Mouse (Mus musculus) liver, embryonic 13.5 days (tissue): ENCODE measurements around the gene Pif1. TPM values are rescaled to one million over a fixed set of nuclear protein-coding genes. Genes with fewer than 3 reads are reported as not detected.

Experiments
- ATAC-seq: fragments of 200-750 bp; cut with Nextera tagmentation; 2 replicates; pipeline ENCODE4 v1.8.0; 2017; ENCODE audit warnings: low read depth, mild to moderate bottlenecking, moderate number of reproducible peaks, moderate library complexity
- DNase-seq: peaks from one replicate; pipeline ENCODE4 v3.0.0; 2022
- H3K27ac ChIP-seq: fragments of 300-500 bp; sonication (generic); 2 replicates; pipeline ENCODE4 v1.5.1; 2015; ENCODE audit warnings: moderate library complexity, mild to moderate bottlenecking, inconsistent platforms
- H3K27me3 ChIP-seq: fragments of 300-500 bp; sonication (generic); 2 replicates; pipeline ENCODE4 v1.6.1; 2015; ENCODE audit warnings: mild to moderate bottlenecking, inconsistent platforms
- H3K36me3 ChIP-seq: fragments of 300-500 bp; sonication (generic); 2 replicates; pipeline ENCODE4 v1.6.1; 2015; ENCODE audit warnings: mild to moderate bottlenecking, inconsistent platforms
- H3K4me1 ChIP-seq: fragments of 300-500 bp; sonication (generic); replicated peaks from 2 replicates; pipeline ENCODE4 v1.6.1; 2015; ENCODE audit warnings: inconsistent platforms
- H3K4me2 ChIP-seq: fragments of 300-500 bp; sonication (generic); 2 replicates; pipeline ENCODE4 v1.6.1; 2015; ENCODE audit warnings: inconsistent platforms, mild to moderate bottlenecking, moderate library complexity
- H3K4me3 ChIP-seq: fragments of 300-500 bp; sonication (generic); replicated peaks from 2 replicates; pipeline ENCODE4 v1.5.1; 2015; ENCODE audit warnings: mild to moderate bottlenecking, inconsistent platforms
- H3K9ac ChIP-seq: fragments of 300-500 bp; sonication (generic); 2 replicates; pipeline ENCODE4 v1.6.1; 2015; ENCODE audit warnings: mild to moderate bottlenecking, inconsistent platforms
- H3K9me3 ChIP-seq: fragments of 300-500 bp; sonication (generic); replicated peaks from 2 replicates; pipeline ENCODE4 v1.6.1; 2016; ENCODE audit warnings: inconsistent platforms
- WGBS: fragments of 180-500 bp; shearing (Covaris S2); methylation state at CpG from one replicate; pipeline ENCODE4 v1.1.7; 2015; ENCODE audit not compliant: insufficient replicate concordance; 5-methylcytosine and 5-hydroxymethylcytosine counted together
- polyA plus RNA-seq: library from polyadenylated mRNA; unstranded; fragments of >200 nt; fragmentation: Nextera tagmentation; extraction: Ambion mirVana; gene quantifications from 2 replicates; pipeline ENCODE4 v1.2.1, GENCODE M21; 2015

Pif1 gene
- polyA plus RNA-seq, result 11.0 and 13.8 TPM in 2 replicates

DNA sequence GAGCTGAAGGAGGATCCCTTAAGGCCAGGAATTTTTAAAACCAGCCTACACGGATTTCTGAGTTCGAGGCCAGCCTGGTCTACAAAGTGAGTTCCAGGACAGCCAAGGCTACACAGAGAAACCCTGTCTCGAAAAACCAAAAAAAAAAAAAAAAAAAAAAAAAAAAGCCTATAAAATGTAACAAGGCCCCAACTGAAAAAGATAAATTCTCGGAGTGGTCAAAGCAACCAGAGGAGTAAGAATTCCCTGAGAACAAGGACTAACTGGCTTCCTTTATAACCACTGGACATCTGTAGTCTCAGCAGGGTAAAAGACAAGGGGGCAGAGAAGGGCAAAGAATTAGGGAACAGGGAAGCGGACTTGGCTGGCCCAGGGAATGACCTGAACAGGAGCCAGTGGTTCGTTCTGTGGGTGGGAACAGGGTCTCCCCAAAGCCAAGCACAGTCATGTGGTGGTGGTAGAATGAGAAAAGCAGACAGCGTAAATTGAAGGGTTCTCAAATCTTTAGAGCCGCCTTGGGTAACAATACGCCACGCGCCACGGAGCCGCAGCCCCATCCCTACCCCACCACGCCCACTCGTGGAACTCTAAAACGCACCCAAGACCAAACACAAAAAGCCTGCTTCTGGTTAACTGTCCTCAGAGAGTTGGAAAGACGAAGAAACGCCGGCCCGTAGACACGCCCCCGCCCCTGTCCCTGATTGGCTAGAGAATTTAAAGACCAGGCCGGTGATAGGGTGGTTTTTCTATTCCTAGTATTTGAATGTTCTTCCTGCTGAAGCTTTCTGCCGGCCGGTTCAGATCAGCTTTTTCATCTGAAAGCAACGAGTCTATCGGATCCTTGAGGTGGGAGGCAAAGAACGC lies at the start of gene Pif1:
Gene Pif1 (plus strand): TSS at position 755 of the 864 bp plus-strand sequence.
- Histone ChIP-seq H3K4me3 (peak within 1 kb of the TSS; percentile 91), H3K9me3 (no peaks in the 10 kb centered on the region)
- WGBS, result 8% methylated on average over 28 of the region's 28 CpGs

DNA sequence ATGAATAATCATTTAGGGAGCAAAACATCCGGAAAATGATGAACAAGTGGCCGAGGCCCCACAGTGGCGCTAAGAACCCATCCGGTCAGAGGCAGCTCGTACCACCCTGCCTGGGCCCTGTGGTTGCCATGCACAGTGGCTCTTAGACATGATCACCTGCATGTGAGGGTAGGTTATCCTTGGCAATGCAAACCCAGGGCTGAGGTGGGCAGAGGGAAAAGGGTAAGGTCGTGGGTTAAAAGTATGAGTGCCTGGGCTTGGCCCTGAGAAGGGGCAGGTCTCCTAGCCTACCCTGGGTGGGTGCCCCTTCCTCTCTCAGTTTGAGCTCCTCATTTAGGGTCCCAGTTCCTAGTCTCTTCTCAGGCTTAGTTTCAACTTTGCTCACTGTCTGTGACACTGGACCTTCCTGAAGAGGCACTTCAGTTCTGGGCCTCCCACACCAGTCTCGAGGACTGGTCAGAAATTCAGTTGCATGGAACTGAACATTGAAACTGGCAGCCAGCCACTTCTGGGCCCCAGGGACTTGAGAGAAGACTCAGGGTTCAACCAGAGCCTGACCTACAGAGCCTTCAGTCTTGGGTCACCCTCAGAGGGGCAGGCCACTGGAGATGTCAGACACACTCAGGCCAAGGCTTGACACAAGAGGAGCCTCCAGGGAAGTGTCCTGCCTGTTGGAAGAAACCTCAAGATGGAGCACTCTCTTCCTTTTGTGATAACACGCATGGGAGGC lies 48.9 kb upstream of the Pif1 start:
- 77% methylated on average over 8 of the region's 8 CpGs for WGBS
- peaks cover 80% of the 10 kb centered on the region for H3K4me1 ChIP-seq
- no peaks in the 10 kb centered on the region for H3K36me3 ChIP-seq
- DNase-seq (no peak), ATAC-seq (no peak)
- H3K9ac ChIP-seq, result 0 out of 2 replicates have a peak overlapping the region, but pooled peaks have one; percentile 3
- H3K27me3 ChIP-seq, result no peaks in the 10 kb centered on the region
- H3K27ac ChIP-seq, result peak overlapping the region; percentile 37; the same call in 1 of the 2 replicates
- H3K4me2 ChIP-seq, result no peak overlapping the region
- no peak overlapping the region for H3K4me3 ChIP-seq
- H3K9me3 ChIP-seq, result no peaks in the 10 kb centered on the region

More for the DNA sequence above, at the start of gene Pif1:
- Histone ChIP-seq H3K27ac (peak within 1 kb of the TSS; percentile 91), H3K4me2 (peak within 1 kb of the TSS; percentile 98), H3K27me3 (no peaks in the 10 kb centered on the region), H3K4me1 (peaks cover 51% of the 10 kb centered on the region), H3K36me3 (peaks cover 29% of the 10 kb centered on the region), H3K9ac (peak within 1 kb of the TSS; percentile 92)
- DNase-seq (peak; percentile 88), ATAC-seq (peak; percentile 84)

DNA sequence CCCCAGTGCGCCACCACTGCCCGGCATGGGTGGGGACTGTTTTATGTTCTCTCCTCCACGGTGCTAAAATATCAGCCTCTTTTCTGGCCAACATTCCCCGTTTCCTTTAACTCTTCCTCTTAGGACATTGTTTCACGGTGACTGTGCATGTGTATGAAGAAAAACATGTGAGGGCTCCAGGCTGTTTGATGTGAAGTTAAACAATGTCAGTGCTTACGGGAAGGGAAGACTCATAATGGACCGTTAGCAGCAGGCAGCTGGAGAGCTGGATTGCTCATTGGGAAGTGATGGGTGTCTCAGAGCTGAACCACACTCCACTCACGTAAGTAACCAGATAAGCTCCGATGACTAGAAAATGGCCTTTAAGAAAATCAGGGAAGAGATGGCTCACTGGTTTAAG lies 47.3 kb upstream of the Pif1 start:
- peaks cover 67% of the 10 kb centered on the region for H3K4me1 ChIP-seq
- WGBS, result 71% methylated on average over 9 of the region's 9 CpGs

DNA sequence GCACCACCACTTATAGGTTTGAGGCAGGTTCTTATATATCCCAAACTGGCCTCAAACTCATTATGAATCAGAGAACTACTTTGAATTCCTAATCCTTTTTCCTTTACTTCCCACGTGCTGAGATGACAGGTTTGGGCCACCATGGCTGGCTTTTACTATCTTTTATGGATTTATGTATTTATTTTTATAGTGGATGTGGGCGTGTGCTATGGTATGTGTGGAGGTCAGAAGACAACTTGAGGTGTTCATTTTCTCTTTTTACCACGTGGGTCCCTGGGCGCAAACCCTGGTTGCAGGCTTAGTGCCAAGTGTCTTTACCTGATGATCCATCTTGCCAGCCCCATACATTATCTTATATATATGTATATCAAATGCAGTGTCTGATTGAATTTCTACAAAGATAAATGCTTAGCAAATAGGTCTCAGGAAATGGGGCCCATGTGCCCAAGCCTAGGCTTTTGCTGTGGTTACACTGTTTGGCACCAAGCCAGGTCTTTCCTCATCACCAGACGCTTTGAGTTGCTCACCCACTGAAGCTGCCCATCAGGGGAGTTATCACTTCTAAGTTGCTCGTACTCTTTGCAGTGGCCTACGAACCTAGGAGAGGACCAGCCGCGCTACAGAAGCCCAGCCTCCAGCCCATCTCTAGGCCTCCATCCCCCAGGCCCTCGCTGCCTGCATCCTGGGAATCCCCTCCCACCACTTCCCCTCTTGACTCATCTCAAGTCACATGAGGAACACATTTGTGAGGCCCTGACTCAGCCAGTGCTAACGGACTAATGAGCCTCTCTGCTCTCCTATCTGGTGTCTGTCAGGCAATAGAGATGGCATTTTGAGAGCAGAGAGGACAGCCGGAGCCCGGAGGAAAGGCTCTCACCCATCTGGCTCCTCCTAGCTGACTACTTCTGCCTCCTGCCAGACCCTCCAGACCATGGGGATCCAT lies 45.6 kb upstream of the Pif1 start:
- peak; percentile 66 for ATAC-seq
- 31% methylated on average over 13 of the region's 13 CpGs for WGBS
- no peaks in the 10 kb centered on the region for H3K36me3 ChIP-seq
- H3K4me1 ChIP-seq, result peaks cover 68% of the 10 kb centered on the region
- H3K27ac ChIP-seq, result peak overlapping the region; percentile 87
- H3K4me2 ChIP-seq, result peak overlapping the region; percentile 20; the same call in 1 of the 2 replicates
- no peak overlapping the region for H3K4me3 ChIP-seq
- no peaks in the 10 kb centered on the region for H3K27me3 ChIP-seq
- no peak for DNase-seq
- peak overlapping the region; percentile 53; the same call in 1 of the 2 replicates for H3K9ac ChIP-seq
- H3K9me3 ChIP-seq, result no peaks in the 10 kb centered on the region

More for the DNA sequence above, 47.3 kb upstream of the Pif1 start:
- no peaks in the 10 kb centered on the region for H3K9me3 ChIP-seq
- no peak for ATAC-seq
- no peak overlapping the region for H3K4me3 ChIP-seq
- no peak for DNase-seq
- no peaks in the 10 kb centered on the region for H3K36me3 ChIP-seq
- no peak overlapping the region for H3K9ac ChIP-seq
- H3K27me3 ChIP-seq, result no peaks in the 10 kb centered on the region
- 0 out of 2 replicates have a peak overlapping the region, but pooled peaks have one; percentile 7 for H3K27ac ChIP-seq
- H3K4me2 ChIP-seq, result no peak overlapping the region

DNA sequence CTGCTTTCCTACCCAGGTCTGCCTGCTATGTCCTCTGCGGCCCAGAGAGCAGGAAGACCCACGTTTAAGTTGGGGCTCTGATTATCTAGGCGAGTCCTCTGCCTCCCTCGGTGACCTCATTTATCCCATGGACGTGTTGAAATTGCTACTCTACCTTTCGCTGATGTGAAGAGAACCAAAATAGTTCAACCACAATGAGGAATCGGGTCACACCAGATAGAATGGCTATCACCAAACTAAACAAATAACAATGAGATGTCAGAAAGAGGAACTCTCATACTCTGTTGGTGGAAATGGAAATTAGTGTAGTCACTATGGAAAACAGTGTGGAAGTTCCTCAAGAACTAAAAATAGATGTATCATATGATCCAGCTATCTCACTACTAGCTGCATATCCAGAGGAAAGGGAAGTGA lies 44.8 kb upstream of the Pif1 start:
- no peaks in the 10 kb centered on the region for H3K27me3 ChIP-seq
- WGBS, result 11% methylated on average over 7 of the region's 7 CpGs
- no peak for ATAC-seq
- no peak overlapping the region for H3K4me3 ChIP-seq
- peak overlapping the region; percentile 87 for H3K27ac ChIP-seq
- peak overlapping the region; percentile 53 for H3K9ac ChIP-seq
- H3K4me2 ChIP-seq, result peak overlapping the region; percentile 20; the same call in 1 of the 2 replicates
- no peaks in the 10 kb centered on the region for H3K36me3 ChIP-seq
- H3K9me3 ChIP-seq, result no peaks in the 10 kb centered on the region
- H3K4me1 ChIP-seq, result peaks cover 72% of the 10 kb centered on the region
- DNase-seq, result no peak

DNA sequence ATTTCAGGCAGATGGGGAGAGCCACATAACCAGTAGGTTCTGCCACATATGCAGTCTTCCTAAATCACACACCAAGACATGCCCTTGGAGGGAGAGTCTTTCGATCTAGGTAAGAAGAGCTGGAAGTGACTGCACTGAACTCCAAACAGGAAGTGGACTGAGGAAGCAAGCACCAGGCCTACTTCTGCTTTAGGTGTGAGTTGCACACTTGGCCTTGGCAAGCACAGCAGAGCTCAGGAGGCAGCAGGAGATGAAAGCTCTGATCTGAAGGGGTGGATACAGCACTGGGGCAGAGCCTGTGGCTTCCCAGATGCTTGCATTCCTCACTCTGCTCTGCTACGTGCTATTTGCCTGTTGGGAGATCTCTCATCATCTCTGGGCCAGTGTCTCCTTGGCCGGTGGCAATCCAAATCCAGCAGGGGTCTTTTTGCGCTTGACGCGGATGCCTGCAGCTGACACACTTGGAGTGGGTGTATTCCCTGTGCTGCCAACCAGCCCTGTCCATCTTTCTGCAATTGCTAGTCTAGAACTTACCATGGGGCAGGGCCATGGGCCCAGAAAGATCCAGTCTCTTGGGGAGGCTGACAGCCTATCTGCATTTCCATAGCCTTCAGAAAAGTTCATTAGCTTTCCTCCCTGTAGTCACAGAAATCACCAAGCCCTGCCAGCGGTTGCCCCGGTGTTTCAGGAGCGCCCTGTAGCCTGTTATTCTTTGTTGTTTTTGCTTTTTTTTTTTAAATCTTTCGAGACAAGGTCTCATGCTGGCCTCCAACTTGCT lies 41.1 kb upstream of the Pif1 start:
- H3K4me1 ChIP-seq, result peaks cover 82% of the 10 kb centered on the region
- no peak overlapping the region for H3K4me2 ChIP-seq
- peak overlapping the region; percentile 41 for H3K9ac ChIP-seq
- H3K27me3 ChIP-seq, result no peaks in the 10 kb centered on the region
- H3K27ac ChIP-seq, result peak overlapping the region; percentile 83
- no peaks in the 10 kb centered on the region for H3K36me3 ChIP-seq
- DNase-seq, result no peak
- H3K9me3 ChIP-seq, result no peaks in the 10 kb centered on the region
- no peak overlapping the region for H3K4me3 ChIP-seq
- WGBS, result 67% methylated on average over 10 of the region's 10 CpGs
- no peak for ATAC-seq

DNA sequence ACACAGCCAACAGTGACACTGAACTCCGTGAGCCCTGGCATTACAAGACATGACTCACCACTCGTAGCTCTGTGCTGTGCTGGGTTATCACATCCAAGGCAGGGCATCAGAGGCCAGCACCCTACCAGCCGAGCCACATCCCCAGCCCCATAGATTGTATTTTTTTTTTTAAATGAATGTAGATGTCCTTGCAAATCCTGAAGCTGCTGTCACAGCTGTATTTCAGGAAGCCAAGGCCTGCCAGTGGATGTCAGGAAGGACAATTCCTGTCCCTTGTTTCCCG lies 40.6 kb upstream of the Pif1 start:
- H3K4me3 ChIP-seq, result no peak overlapping the region
- peak overlapping the region; percentile 83 for H3K27ac ChIP-seq
- H3K4me2 ChIP-seq, result no peak overlapping the region
- DNase-seq (no peak), ATAC-seq (peak; percentile 72)
- 21% methylated on average over 4 of the region's 4 CpGs for WGBS
- H3K4me1 ChIP-seq, result peaks cover 82% of the 10 kb centered on the region
- H3K9ac ChIP-seq, result peak overlapping the region; percentile 41
- H3K36me3 ChIP-seq, result no peaks in the 10 kb centered on the region
- H3K9me3 ChIP-seq, result no peaks in the 10 kb centered on the region
- H3K27me3 ChIP-seq, result no peaks in the 10 kb centered on the region

DNA sequence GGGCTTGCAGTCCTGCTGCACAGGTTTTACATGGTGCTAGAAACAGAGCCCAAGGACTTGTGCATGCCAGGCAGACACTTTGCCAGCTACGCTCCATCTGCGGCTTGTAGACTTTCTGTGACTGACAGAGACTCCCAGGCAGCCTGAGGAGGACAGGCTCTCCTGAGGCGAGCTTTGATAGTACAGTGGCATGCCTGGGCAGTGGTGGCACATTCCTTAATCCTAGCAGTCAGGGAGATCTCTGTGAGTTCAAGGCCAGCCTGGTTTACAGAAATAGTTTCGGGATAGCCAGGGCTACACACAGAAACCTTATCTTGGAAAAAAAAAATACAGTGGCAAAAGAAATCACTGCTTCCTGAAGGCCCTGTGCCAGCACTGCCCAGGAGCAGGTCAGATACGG lies 39.8 kb upstream of the Pif1 start:
- peak overlapping the region; percentile 41; the same call in 1 of the 2 replicates for H3K9ac ChIP-seq
- H3K27me3 ChIP-seq, result no peaks in the 10 kb centered on the region
- H3K4me2 ChIP-seq, result no peak overlapping the region
- H3K4me1 ChIP-seq, result peaks cover 82% of the 10 kb centered on the region
- DNase-seq, result no peak
- no peak overlapping the region for H3K4me3 ChIP-seq
- H3K9me3 ChIP-seq, result no peaks in the 10 kb centered on the region
- ATAC-seq, result no peak
- H3K36me3 ChIP-seq, result peaks cover 3% of the 10 kb centered on the region
- H3K27ac ChIP-seq, result peak overlapping the region; percentile 83
- 72% methylated on average over 5 of the region's 5 CpGs for WGBS

DNA sequence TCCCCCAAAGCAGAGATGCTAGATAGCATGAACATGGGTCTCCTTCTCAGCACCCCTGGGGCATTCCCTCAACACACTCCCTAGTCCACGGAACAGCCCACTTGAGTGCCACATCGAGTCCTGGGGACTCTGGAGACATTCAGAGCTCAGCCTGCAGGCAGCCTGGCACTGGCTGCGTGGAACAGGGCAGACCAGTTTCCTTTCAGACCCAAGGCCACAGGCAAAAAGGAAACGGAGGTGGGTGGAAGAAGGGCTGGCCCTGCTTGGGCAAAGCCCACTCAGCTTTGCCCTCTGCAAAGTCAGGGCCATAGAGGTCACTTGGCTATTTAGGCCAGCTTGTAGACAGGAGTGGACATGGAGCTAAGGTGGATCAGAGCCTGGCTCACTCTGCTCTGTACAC lies 39.1 kb upstream of the Pif1 start:
- H3K4me1 ChIP-seq, result peaks cover 82% of the 10 kb centered on the region
- no peak overlapping the region for H3K4me2 ChIP-seq
- no peaks in the 10 kb centered on the region for H3K9me3 ChIP-seq
- WGBS, result 69% methylated on average over 4 of the region's 4 CpGs
- peaks cover 10% of the 10 kb centered on the region for H3K36me3 ChIP-seq
- H3K27ac ChIP-seq, result peak overlapping the region; percentile 83
- DNase-seq, result no peak
- H3K27me3 ChIP-seq, result no peaks in the 10 kb centered on the region
- no peak overlapping the region for H3K9ac ChIP-seq
- no peak for ATAC-seq
- H3K4me3 ChIP-seq, result no peak overlapping the region

DNA sequence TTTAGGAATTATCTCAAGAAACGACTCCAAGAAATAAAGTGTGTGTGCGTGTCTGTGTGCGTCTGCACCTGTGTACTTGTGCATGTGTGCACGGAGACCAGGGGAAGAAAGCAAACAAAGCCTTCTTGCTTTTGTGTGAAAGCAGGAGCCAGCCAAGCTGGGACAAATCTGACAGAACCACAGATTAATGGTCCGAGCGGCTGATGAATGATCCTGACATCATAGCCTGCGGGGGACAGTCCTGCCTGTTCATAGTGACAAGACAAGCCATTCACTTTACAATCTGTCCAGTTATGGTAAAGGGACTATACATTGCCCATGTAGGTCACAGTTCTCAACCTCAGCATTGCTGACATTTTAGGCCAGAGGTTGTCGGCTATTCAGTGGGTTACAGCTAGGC lies 38.6 kb upstream of the Pif1 start:
- 80% methylated on average over 8 of the region's 8 CpGs for WGBS
- DNase-seq, result no peak
- peak overlapping the region; percentile 83 for H3K27ac ChIP-seq

More for the DNA sequence above, 38.6 kb upstream of the Pif1 start:
- H3K36me3 ChIP-seq, result peaks cover 15% of the 10 kb centered on the region
- H3K27me3 ChIP-seq, result no peaks in the 10 kb centered on the region
- no peak overlapping the region for H3K4me2 ChIP-seq
- no peak overlapping the region for H3K4me3 ChIP-seq
- peaks cover 85% of the 10 kb centered on the region for H3K4me1 ChIP-seq
- ATAC-seq, result no peak
- H3K9ac ChIP-seq, result no peak overlapping the region
- H3K9me3 ChIP-seq, result no peaks in the 10 kb centered on the region
